Mouse (Mus musculus) embryonic fibroblast, embryonic 13.5 days (primary cell): Measurements from ENCODE around the gene Exoc2.

ENCODE experiments used
- CTCF ChIP-seq: IDR thresholded peaks from 2 replicates; pipeline ENCODE4 v1.5.1; 2011; ENCODE audit warnings: mild to moderate bottlenecking, control low read depth, low read length, moderate library complexity, borderline replicate concordance; ENCODE audit not compliant: insufficient read depth
- POLR2A ChIP-seq: IDR thresholded peaks from 2 replicates; pipeline ENCODE4 v1.6.1; 2011; ENCODE audit warnings: low read depth, mild to moderate bottlenecking, control low read depth, low read length, moderate library complexity

GRCm38 (mm10) chr13:30880310-30880709, 93.6 kb downstream of the Exoc2 start:
- TF ChIP-seq CTCF (no peak), POLR2A (no peak)
